Mouse (Mus musculus) spleen, postnatal 14 days (tissue): ENCODE data around the gene Atp8a2.

Experiments used
- DNase-seq, 2 experiments: peaks; one replicate each; pipeline ENCODE4 v3.0.0; 2021 to 2022; ENCODE audit warnings: low spot score in 2 of 2

Gene Atp8a2

GRCm38 (mm10) chr14:60196884-60197283 lies at the start of gene Atp8a2:
Atp8a2 (minus strand) TSS chr14:60197179.
- DNase-seq = no peak

GRCm38 (mm10) chr14:60238551-60238950 lies 41.6 kb upstream of the Atp8a2 start:
- DNase-seq = no peak

GRCm38 (mm10) chr14:60219886-60220285 lies 22.9 kb upstream of the Atp8a2 start:
- no peak for DNase-seq

GRCm38 (mm10) chr14:60217616-60218015 lies 20.6 kb upstream of the Atp8a2 start:
- no peak for DNase-seq

- no peak for DNase-seq
These were observed 19.1 kb upstream of the Atp8a2 start for GRCm38 (mm10) chr14:60216125-60216524.

GRCm38 (mm10) chr14:60215000-60215399 lies 18.0 kb upstream of the Atp8a2 start:
- no peak for DNase-seq

GRCm38 (mm10) chr14:60214040-60214439 lies 17.1 kb upstream of the Atp8a2 start:
- no peak for DNase-seq

- no peak for DNase-seq
These were observed 12.2 kb upstream of the Atp8a2 start for GRCm38 (mm10) chr14:60209166-60209565.

GRCm38 (mm10) chr14:60204993-60205392 lies 8.0 kb upstream of the Atp8a2 start:
- no peak for DNase-seq

- no peak for DNase-seq
These were observed 980 bp downstream of the Atp8a2 start for GRCm38 (mm10) chr14:60195999-60196398.

- no peak for DNase-seq
These were observed 2.4 kb downstream of the Atp8a2 start for GRCm38 (mm10) chr14:60194606-60195005.

- DNase-seq = no peak
These were observed 7.2 kb downstream of the Atp8a2 start for GRCm38 (mm10) chr14:60189771-60190170.

- DNase-seq = no peak
These were observed 8.7 kb downstream of the Atp8a2 start for GRCm38 (mm10) chr14:60188201-60188825.

- DNase-seq = no peak
These were observed 15.7 kb downstream of the Atp8a2 start for GRCm38 (mm10) chr14:60181306-60181705.

GRCm38 (mm10) chr14:60178571-60178955 lies 18.4 kb downstream of the Atp8a2 start:
- no peak for DNase-seq

- DNase-seq = no peak
These were observed 19.1 kb downstream of the Atp8a2 start for GRCm38 (mm10) chr14:60177614-60178570.

- DNase-seq = no peak
These were observed 19.9 kb downstream of the Atp8a2 start for GRCm38 (mm10) chr14:60176891-60177613.

GRCm38 (mm10) chr14:60176469-60176890 lies 20.5 kb downstream of the Atp8a2 start:
- no peak for DNase-seq

GRCm38 (mm10) chr14:60172286-60173055 lies 24.5 kb downstream of the Atp8a2 start:
- no peak for DNase-seq

- DNase-seq = no peak
These were observed 26.0 kb downstream of the Atp8a2 start for GRCm38 (mm10) chr14:60170845-60171610.

- no peak for DNase-seq
These were observed 33.6 kb downstream of the Atp8a2 start for GRCm38 (mm10) chr14:60163367-60163766.
